9 mouse cellular contexts compared by ENCODE assay signal in the genomic region with DNA sequence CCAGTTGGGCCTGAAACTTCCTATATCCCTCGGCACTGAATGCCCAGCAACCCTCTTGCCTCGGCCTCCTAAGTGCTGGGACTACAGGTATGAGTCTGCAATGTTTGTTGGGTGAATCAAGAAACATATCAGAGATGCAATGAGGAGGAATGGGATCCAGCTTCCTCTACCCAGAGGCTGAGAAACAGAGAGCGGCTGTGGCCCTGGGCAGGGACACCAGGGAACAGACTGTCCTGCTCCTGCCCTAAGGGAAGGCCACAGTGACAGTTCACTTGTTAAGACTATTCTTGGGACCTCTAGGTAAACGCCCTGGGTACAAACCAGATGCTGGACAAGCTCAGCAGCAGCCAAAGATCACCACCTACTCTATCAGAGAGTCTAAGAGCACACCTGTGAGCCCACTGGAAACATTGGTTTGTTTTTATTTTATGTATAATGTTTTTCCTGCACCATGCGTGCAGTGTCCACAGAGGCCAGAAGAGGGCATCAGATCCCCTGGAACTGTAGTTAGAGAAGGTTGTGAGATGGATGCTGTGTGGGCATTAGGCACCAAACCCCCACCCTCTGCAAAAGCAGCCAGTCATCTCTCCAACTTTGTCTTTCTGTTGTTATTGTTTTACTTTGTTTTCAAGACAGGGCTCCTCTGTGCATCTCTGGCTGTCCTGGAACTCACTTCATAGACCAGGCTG. TPM values are rescaled to one million over a fixed set of nuclear protein-coding genes. Genes with fewer than 3 reads are reported as not detected.
DNase-seq lines count a peak whose midpoint lies in the region; ATAC-seq and TF ChIP-seq lines count a peak whose summit lies in the region.
"Had no signal": no experiment of that assay in that cellular context is flagged by ENCODE, and none has a peak within 500 bp of the region (broad histone marks: within the 10 kb centered on the region; RNA-seq: fewer than 3 reads in every experiment).

No protein-coding gene starts in this region.

- no peak overlapping the region for H3K4me2 ChIP-seq in kidney, postnatal 0 days (ENCODE audit: low read length)
- no peak overlapping the region for H3K4me2 ChIP-seq in kidney, embryonic 15.5 days
- H3K4me2 ChIP-seq: liver, embryonic 13.5 days had no signal

- H3K4me3 ChIP-seq in kidney, postnatal 0 days (replicated peaks; ENCODE audit: low read depth, low read length) = no peak overlapping the region
- H3K4me3 ChIP-seq in kidney, embryonic 15.5 days (replicated peaks) = no peak overlapping the region
- H3K4me3 ChIP-seq: liver, embryonic 13.5 days had no signal

- H3K9ac ChIP-seq in kidney, postnatal 0 days (ENCODE audit: low read depth, low read length) = no peak overlapping the region
- H3K9ac ChIP-seq in kidney, embryonic 15.5 days = no peak overlapping the region
- H3K9ac ChIP-seq: liver, embryonic 13.5 days had no signal

- H3K36me3 ChIP-seq in kidney, postnatal 0 days (ENCODE audit: insufficient read depth, low read length) = peaks cover 40% of the 10 kb centered on the region
- peaks cover 70% of the 10 kb centered on the region for H3K36me3 ChIP-seq in kidney, embryonic 15.5 days

- no peak for ATAC-seq in kidney, postnatal 0 days (replicated peaks; ENCODE audit: low FRiP score, low read depth)
- no peak for ATAC-seq in kidney, embryonic 15.5 days (replicated peaks; ENCODE audit: low FRiP score)

- H3K27ac ChIP-seq in kidney, postnatal 0 days = no peak overlapping the region
- H3K27ac ChIP-seq in kidney, embryonic 15.5 days = no peak overlapping the region
- H3K27ac ChIP-seq: liver, embryonic 13.5 days had no signal

- no peaks in the 10 kb centered on the region for H3K27me3 ChIP-seq in kidney, postnatal 0 days (ENCODE audit: insufficient read depth, low read length)
- no peaks in the 10 kb centered on the region for H3K27me3 ChIP-seq in kidney, embryonic 15.5 days
- H3K27me3 ChIP-seq: liver, embryonic 13.5 days had no signal

- peak; percentile 91 for TF ChIP-seq CTCF in kidney, postnatal 0 days (IDR thresholded peaks at IDR 0.05; ENCODE audit: low read depth)

- DNase-seq in adrenal gland, adult 2 months = peak; percentile 48
- no peak for DNase-seq in adrenal gland, adult 8-10 months
- DNase-seq in kidney, postnatal 0 days (ENCODE audit: low spot score) = peak; percentile 58
- peak; percentile 72 for DNase-seq in adrenal gland, postnatal 14 days
- DNase-seq in kidney, postnatal 10 days = peak; percentile 75
- DNase-seq in naive thymus-derived CD4-positive, alpha-beta T cell, adult 2 months (ENCODE audit: low read depth) = peak; percentile 73
- DNase-seq in thymus, postnatal 36 days = peak; percentile 60 to 72
- DNase-seq: liver, embryonic 13.5 days had no signal

- H3K9me3 ChIP-seq in kidney, postnatal 0 days (replicated peaks; ENCODE audit: low read length) = no peaks in the 10 kb centered on the region
- no peaks in the 10 kb centered on the region for H3K9me3 ChIP-seq in kidney, embryonic 15.5 days (replicated peaks)
- H3K9me3 ChIP-seq: liver, embryonic 13.5 days had no signal

- no peaks in the 10 kb centered on the region for H3K4me1 ChIP-seq in kidney, postnatal 0 days (replicated peaks; ENCODE audit: insufficient read depth, low read length)
- H3K4me1 ChIP-seq in kidney, embryonic 15.5 days = 0 out of 2 replicates have a peak, but pooled peaks cover 2% of the 10 kb centered on the region

- 74% methylated on average over 5 of the region's 5 CpGs for WGBS in kidney, postnatal 0 days
- WGBS in kidney, embryonic 15.5 days = 66% methylated on average over 5 of the region's 5 CpGs

RNA-seq across cellular contexts. Expression of a gene that starts 29.3 kb away (rescaled TPM):
- 100 to 1,000 TPM; 580 to 729 TPM for total RNA-seq in adrenal gland, adult 2 months (2021)
- 256 and 331 TPM in 2 replicates for polyA plus RNA-seq in adrenal gland, adult 2 months (2012; rRNA removed)
- 100 to 1,000 TPM in 3 of 4 experiments, 10 to 100 TPM in 1; 89.1 to 315 (median 150) TPM for total RNA-seq in adrenal gland, adult 8-10 months (2022)
- polyA plus RNA-seq in kidney, postnatal 0 days (2015; fragmentation: Nextera tagmentation; extraction: Ambion mirVana) = 1,362 and 1,474 TPM in 2 replicates
- 156 and 157 TPM in 2 replicates for polyA plus RNA-seq in kidney, embryonic 15.5 days (2015; fragmentation: Nextera tagmentation; extraction: Ambion mirVana)
- total RNA-seq in adrenal gland, postnatal 14 days (2021) = 308 and 532 TPM in 2 replicates

RNA-seq across cellular contexts. Expression of a gene that starts 31.2 kb away (rescaled TPM):
- 10 to 100 TPM; 82.2 to 88.8 TPM for total RNA-seq in adrenal gland, adult 2 months (2021)
- 59.0 and 63.6 TPM in 2 replicates for polyA plus RNA-seq in adrenal gland, adult 2 months (2012; rRNA removed)
- total RNA-seq in adrenal gland, adult 8-10 months (2022) = 100 to 1,000 TPM in 2 of 4 experiments, 10 to 100 TPM in 2; 94.2 to 126 (median 103) TPM
- polyA plus RNA-seq in kidney, postnatal 0 days (2015; fragmentation: Nextera tagmentation; extraction: Ambion mirVana) = 17.5 and 20.3 TPM in 2 replicates
- 16.8 and 20.7 TPM in 2 replicates for polyA plus RNA-seq in kidney, embryonic 15.5 days (2015; fragmentation: Nextera tagmentation; extraction: Ambion mirVana)
- 53.8 and 74.2 TPM in 2 replicates for total RNA-seq in adrenal gland, postnatal 14 days (2021)
